Mouse (Mus musculus) embryonic facial prominence, embryonic 14.5 days (tissue): ENCODE data around the gene Slc24a4. TPM values are rescaled to one million over a fixed set of nuclear protein-coding genes. Genes with fewer than 3 reads are reported as not detected.
A peak's percentile ranks its signal among the peaks of the same experiment; 100 is the strongest.

ENCODE experiments used
- ATAC-seq: fragments of 200-750 bp; cut with Nextera tagmentation; 2 replicates; pipeline ENCODE4 v1.8.0; 2017; ENCODE audit warnings: low read depth, moderate number of reproducible peaks, moderate TSS enrichment
- DNase-seq: peaks from one replicate; pipeline ENCODE4 v3.0.0-alpha.2; 2015; ENCODE audit warnings: low spot score
- H3K27ac ChIP-seq: fragments of 300-500 bp; sonication (generic); replicated peaks from 2 replicates; pipeline ENCODE4 v1.5.1; 2014; ENCODE audit warnings: low read depth, mild to moderate bottlenecking, low read length, moderate library complexity
- H3K27me3 ChIP-seq: fragments of 300-500 bp; sonication (generic); replicated peaks from 2 replicates; pipeline ENCODE4 v1.6.1; 2014; ENCODE audit warnings: low read length; ENCODE audit not compliant: control insufficient read depth, insufficient read depth
- H3K36me3 ChIP-seq: fragments of 300-500 bp; sonication (generic); 2 replicates; pipeline ENCODE4 v1.6.1; 2014; ENCODE audit warnings: low read length, mixed read lengths; ENCODE audit not compliant: control insufficient read depth, insufficient read depth
- H3K4me1 ChIP-seq: fragments of 300-500 bp; sonication (generic); 2 replicates; pipeline ENCODE4 v1.6.1; 2014; ENCODE audit warnings: antibody characterized with exemption, low read length; ENCODE audit not compliant: control insufficient read depth, insufficient read depth
- H3K4me2 ChIP-seq: fragments of 300-500 bp; sonication (generic); 2 replicates; pipeline ENCODE4 v1.6.1; 2014; ENCODE audit warnings: low read depth, mild to moderate bottlenecking, low read length, moderate library complexity, mixed read lengths
- H3K4me3 ChIP-seq: fragments of 300-500 bp; sonication (generic); 2 replicates; pipeline ENCODE4 v1.5.1; 2014; ENCODE audit warnings: low read depth, mild to moderate bottlenecking, low read length
- H3K9ac ChIP-seq: fragments of 300-500 bp; sonication (generic); 2 replicates; pipeline ENCODE4 v1.6.1; 2014; ENCODE audit warnings: low read depth, mild to moderate bottlenecking, low read length, moderate library complexity, mixed read lengths
- H3K9me3 ChIP-seq: fragments of 300-500 bp; sonication (generic); 2 replicates; pipeline ENCODE4 v1.6.1; 2016; ENCODE audit warnings: low read length; ENCODE audit not compliant: control insufficient read depth
- WGBS: fragments of 180-500 bp; shearing (Covaris S2); extraction: QIAGEN DNeasy Blood & Tissue Kit; methylation state at CpG from one replicate; pipeline ENCODE4 v1.1.7; 2014; 5-methylcytosine and 5-hydroxymethylcytosine counted together
- polyA plus RNA-seq: library from polyadenylated mRNA; unstranded; fragments of >200 nt; fragmentation: Nextera tagmentation; extraction: Ambion mirVana; gene quantifications from 2 replicates; pipeline ENCODE4 v1.2.1, GENCODE M21; 2014

Gene Slc24a4
- polyA plus RNA-seq, 1 experiment from 2014 or later: 0.65 TPM

DNA sequence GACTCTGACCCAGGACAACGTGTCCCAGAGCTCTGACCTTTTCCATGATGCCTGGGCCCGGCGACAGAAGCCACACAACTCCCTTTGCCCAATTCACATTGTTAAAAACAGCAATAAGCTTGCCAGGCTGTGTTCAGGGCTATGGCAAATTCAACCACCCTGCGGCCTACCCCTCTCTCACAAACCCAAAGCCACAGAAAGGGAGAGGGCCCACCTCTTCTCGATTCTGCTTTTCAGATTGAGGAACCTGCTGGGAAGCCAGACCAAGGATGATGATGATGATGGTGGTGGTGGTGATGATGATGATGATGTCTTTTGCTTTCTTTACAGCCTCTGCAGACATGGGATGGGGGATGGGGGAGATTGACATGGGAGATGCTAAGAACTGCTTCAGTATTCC lies 117.7 kb downstream of the Slc24a4 start:
- Histone ChIP-seq H3K4me3 (no peak overlapping the region), H3K9me3 (no peaks in the 10 kb centered on the region), H3K4me1 (no peaks in the 10 kb centered on the region), H3K27ac (no peak overlapping the region), H3K36me3 (no peaks in the 10 kb centered on the region), H3K9ac (no peak overlapping the region), H3K27me3 (no peaks in the 10 kb centered on the region), H3K4me2 (no peak overlapping the region)
- ATAC-seq (no peak), DNase-seq (no peak)
- 89% methylated on average over 5 of the region's 5 CpGs for WGBS

DNA sequence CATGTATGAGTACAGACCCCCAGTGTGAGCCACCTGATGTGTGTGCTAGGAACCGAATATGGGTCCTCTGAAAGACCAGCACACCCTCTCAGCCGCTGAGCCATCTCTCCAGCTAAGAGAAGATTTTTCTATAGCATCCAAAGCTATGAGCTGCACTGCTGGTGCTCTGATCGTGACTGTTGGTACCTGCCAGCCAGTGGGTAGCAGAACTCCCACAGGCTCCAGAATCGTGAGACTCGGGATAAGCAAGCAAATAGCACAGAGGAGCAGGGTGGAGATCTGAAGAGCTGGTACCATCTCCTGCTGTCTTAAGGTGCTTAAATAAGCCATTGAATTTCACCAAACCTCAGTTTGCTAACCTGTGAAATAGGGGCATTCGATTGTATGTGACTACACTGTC lies 119.6 kb downstream of the Slc24a4 start:
- ATAC-seq (no peak), DNase-seq (no peak)
- Histone ChIP-seq H3K9me3 (no peaks in the 10 kb centered on the region), H3K36me3 (no peaks in the 10 kb centered on the region), H3K27ac (no peak overlapping the region), H3K27me3 (no peaks in the 10 kb centered on the region), H3K4me3 (no peak overlapping the region), H3K4me1 (no peaks in the 10 kb centered on the region), H3K9ac (no peak overlapping the region), H3K4me2 (no peak overlapping the region)
- WGBS: 88% methylated on average over 6 of the region's 6 CpGs

GRCm38 (mm10) chr12:102250316-102250715 lies 121.8 kb downstream of the Slc24a4 start:
- WGBS: 80% methylated on average over 4 of the region's 4 CpGs
- no peaks in the 10 kb centered on the region for H3K36me3 ChIP-seq
- no peaks in the 10 kb centered on the region for H3K4me1 ChIP-seq
- H3K27ac ChIP-seq: no peak overlapping the region
- no peak for ATAC-seq
- no peak overlapping the region for H3K9ac ChIP-seq
- H3K27me3 ChIP-seq: no peaks in the 10 kb centered on the region
- H3K4me2 ChIP-seq: no peak overlapping the region
- no peak for DNase-seq
- no peak overlapping the region for H3K4me3 ChIP-seq
- H3K9me3 ChIP-seq: no peaks in the 10 kb centered on the region

DNA sequence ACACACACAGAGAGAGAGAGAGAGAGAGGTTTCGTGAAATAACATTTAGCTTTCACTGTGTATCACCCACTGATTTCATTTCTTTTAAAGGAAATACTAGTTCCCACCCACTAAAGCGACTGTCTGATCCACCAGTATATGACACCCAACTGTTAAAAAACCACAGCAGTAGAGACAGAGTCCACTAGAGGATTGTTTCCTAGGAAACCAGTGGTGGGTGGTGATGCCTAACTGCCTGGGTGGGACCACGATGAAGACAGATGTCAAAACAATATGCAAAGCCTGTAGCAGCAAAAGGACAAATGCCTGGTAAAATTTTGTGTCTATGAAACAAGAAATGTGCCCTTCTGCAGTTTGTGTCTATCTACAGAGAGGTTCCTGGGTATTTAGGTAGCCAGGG lies 122.5 kb downstream of the Slc24a4 start:
- WGBS: 74% methylated on average over 3 of the region's 3 CpGs
- Histone ChIP-seq H3K9me3 (no peaks in the 10 kb centered on the region), H3K4me1 (no peaks in the 10 kb centered on the region), H3K27ac (no peak overlapping the region), H3K27me3 (no peaks in the 10 kb centered on the region), H3K36me3 (no peaks in the 10 kb centered on the region), H3K9ac (no peak overlapping the region), H3K4me2 (no peak overlapping the region), H3K4me3 (no peak overlapping the region)
- ATAC-seq (no peak; the same call in 1 of the 2 replicates), DNase-seq (peak; percentile 11)

- Histone ChIP-seq H3K36me3 (no peaks in the 10 kb centered on the region), H3K9ac (no peak overlapping the region), H3K4me3 (no peak overlapping the region), H3K27ac (no peak overlapping the region), H3K4me2 (no peak overlapping the region), H3K9me3 (no peaks in the 10 kb centered on the region), H3K4me1 (no peaks in the 10 kb centered on the region), H3K27me3 (no peaks in the 10 kb centered on the region)
- WGBS: 56% methylated on average over 3 of the region's 3 CpGs
- ATAC-seq (no peak), DNase-seq (no peak)
Observed at GRCm38 (mm10) chr12:102251985-102252384, 123.5 kb downstream of the Slc24a4 start.

DNA sequence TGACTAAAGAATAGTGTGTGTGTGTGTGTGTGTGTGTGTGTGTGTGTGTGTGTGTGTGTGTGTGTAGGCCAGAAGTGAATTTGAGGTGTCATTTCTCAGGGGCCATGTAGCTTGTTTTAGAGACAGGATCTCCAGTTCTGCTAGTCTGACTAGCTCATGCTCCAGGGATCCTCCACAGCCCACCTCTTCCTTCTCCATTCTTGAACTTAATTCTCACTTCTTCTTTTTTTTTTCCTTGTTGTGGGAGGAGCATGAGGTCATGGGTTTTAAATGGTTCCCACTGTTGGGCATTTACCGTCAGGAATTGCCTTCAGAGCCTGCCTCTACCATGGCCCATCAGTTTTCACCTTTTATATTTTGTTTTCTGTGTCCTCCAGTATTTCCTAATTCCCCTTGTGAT lies 124.0 kb downstream of the Slc24a4 start:
- Histone ChIP-seq H3K27me3 (no peaks in the 10 kb centered on the region), H3K4me2 (no peak overlapping the region), H3K4me1 (no peaks in the 10 kb centered on the region), H3K36me3 (no peaks in the 10 kb centered on the region), H3K9ac (no peak overlapping the region), H3K9me3 (no peaks in the 10 kb centered on the region), H3K27ac (no peak overlapping the region), H3K4me3 (no peak overlapping the region)
- 54% methylated on average over 1 of the region's 1 CpGs for WGBS
- ATAC-seq: no peak
- DNase-seq: no peak

DNA sequence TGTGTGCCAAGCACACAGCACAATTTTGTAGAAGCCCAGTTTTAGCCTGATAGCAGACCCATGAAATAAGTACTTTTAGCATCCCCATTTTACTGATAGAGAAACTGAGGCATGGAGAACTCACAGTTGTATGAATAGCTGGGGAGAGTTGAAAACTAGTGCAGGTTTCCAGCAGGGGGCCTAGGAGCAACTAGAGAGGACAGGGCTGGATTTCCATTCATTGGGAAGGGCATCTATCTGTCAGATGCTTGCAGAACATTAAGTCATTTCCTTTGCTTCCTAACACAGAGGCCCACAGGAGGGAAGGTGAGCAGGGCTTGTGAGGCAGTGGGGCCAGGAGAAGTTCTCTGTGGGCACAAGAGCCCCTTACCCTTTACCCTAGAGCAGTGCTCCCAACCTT lies 126.5 kb downstream of the Slc24a4 start:
- H3K9ac ChIP-seq: no peak overlapping the region
- no peaks in the 10 kb centered on the region for H3K4me1 ChIP-seq
- no peaks in the 10 kb centered on the region for H3K36me3 ChIP-seq
- no peaks in the 10 kb centered on the region for H3K9me3 ChIP-seq
- no peaks in the 10 kb centered on the region for H3K27me3 ChIP-seq
- ATAC-seq (no peak), DNase-seq (no peak)
- H3K4me3 ChIP-seq: no peak overlapping the region
- H3K4me2 ChIP-seq: no peak overlapping the region
- H3K27ac ChIP-seq: no peak overlapping the region

- Histone ChIP-seq H3K4me2 (no peak overlapping the region), H3K9ac (no peak overlapping the region), H3K27ac (no peak overlapping the region), H3K4me1 (peaks cover 4% of the 10 kb centered on the region; the same call in 1 of the 2 replicates), H3K9me3 (no peaks in the 10 kb centered on the region), H3K4me3 (no peak overlapping the region), H3K36me3 (no peaks in the 10 kb centered on the region), H3K27me3 (no peaks in the 10 kb centered on the region)
- DNase-seq (peak; percentile 40), ATAC-seq (no peak)
- 65% methylated on average over 3 of the region's 3 CpGs for WGBS
Observed at GRCm38 (mm10) chr12:102258522-102259112, 130.1 kb downstream of the Slc24a4 start.

GRCm38 (mm10) chr12:102261933-102262396 lies 133.4 kb downstream of the Slc24a4 start:
- ATAC-seq (no peak), DNase-seq (peak; percentile 16)
- H3K9me3 ChIP-seq: no peaks in the 10 kb centered on the region
- no peak overlapping the region for H3K4me2 ChIP-seq
- no peak overlapping the region for H3K4me3 ChIP-seq
- H3K36me3 ChIP-seq: no peaks in the 10 kb centered on the region
- H3K27me3 ChIP-seq: no peaks in the 10 kb centered on the region
- no peak overlapping the region for H3K27ac ChIP-seq
- H3K9ac ChIP-seq: no peak overlapping the region
- H3K4me1 ChIP-seq: peaks cover 4% of the 10 kb centered on the region; the same call in 1 of the 2 replicates
- WGBS: 17% methylated on average over 8 of the region's 8 CpGs
